Mouse (Mus musculus) ZHBTc4 (cell line): Measurements from ENCODE around the gene Hsd17b14.

Experiments used
- DNase-seq: peaks from one replicate; pipeline ENCODE4 v3.0.0-alpha.2; 2011; ENCODE audit warnings: low read depth, low spot score

Hsd17b14 gene

DNA sequence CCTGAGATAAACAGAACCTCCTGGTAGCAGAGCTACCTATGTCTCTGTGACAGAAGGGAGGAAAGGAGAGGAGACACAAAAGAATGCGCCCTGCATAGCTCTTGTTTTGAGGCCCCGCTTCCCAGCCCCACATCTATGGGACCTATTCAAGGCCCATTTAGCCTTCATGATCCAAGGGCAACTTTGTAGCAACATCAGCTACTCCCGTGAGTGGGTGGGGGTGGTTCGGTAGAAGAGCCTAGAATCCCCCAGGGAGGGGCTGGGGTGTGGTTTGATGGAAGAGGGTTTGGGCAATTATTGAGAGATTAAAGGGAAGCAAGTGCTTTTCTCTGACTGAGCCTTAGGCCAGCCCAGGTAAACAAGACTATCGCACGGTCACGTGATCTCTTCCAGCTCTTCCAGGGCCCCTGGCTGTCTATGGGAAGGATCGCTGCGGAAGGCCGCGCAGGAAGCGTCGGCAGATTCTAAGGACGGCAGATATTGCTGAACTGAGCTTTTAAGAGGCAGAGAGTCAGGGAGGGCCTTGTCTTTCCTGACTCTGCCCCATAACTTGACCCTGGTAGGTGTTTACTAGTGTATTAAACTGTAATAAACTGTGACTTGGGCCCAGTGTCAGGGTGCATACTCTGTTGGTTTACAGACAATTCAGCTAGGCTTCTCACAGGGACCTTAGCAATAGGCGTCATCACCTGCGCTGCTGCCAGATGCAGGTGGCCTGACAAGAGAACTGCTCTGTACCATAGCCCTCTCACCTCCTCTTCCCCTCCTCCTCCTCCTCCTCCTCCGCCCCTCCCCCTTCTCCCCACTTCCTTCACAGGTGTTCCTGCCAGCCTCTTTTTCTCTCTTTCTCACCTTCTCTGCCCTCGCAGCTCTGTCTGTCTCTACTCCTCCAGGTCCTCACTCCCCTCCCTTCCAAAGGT lies 44.5 kb downstream of the Hsd17b14 start:
- peak; percentile 66 for DNase-seq

GRCm38 (mm10) chr7:45605704-45606289 lies 51.1 kb downstream of the Hsd17b14 start:
- no peak for DNase-seq

GRCm38 (mm10) chr7:45609511-45609910 lies 54.8 kb downstream of the Hsd17b14 start:
- no peak for DNase-seq

DNA sequence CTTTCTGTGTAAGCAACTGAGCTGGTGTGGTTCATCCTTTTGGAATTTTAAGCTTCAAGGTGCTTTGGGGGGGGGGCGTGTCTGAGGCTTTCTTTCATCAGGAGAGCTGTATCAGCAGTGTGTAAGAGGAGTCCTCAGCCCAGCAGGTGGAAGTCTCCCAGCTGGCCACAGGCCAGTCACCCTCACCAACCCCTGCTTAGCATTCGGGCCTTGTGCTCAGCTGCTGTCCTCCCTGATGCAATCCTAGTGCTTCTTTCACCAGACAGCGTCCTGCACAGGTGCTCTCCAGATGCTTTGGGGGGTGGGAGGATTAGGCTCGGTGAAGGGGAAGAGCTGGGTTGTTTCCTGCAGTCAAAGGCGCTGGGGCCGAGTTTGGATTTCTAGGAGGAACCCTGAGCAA lies 61.6 kb downstream of the Hsd17b14 start:
- no peak for DNase-seq

GRCm38 (mm10) chr7:45617042-45617695 lies 62.5 kb downstream of the Hsd17b14 start, which contains the start of gene Fut1:
Gene Fut1 (plus strand): TSS chr7:45617289.
- peak; percentile 29 for DNase-seq
